Mouse (Mus musculus) kidney, adult 2 months (tissue): ENCODE measurements around the gene Engase. TPM values are rescaled to one million over a fixed set of nuclear protein-coding genes. Genes with fewer than 3 reads are reported as not detected.
A peak's percentile ranks its signal among the peaks of the same experiment; 100 is the strongest.

Source experiments
- DNase-seq: peaks from one replicate; pipeline ENCODE4 v3.0.0; 2021
- H3K27ac ChIP-seq: fragments of 200-500 bp; 2 replicates; pipeline ENCODE4 v1.5.1; 2012; ENCODE audit warnings: low read depth, low read length, control low read depth, inconsistent platforms; ENCODE audit not compliant: insufficient read depth
- H3K27me3 ChIP-seq: fragments of 200-500 bp; replicated peaks from 2 replicates; pipeline ENCODE4 v1.6.1; 2012; ENCODE audit warnings: mild to moderate bottlenecking, moderate library complexity, low read length, inconsistent platforms; ENCODE audit not compliant: control insufficient read depth, insufficient read depth
- H3K36me3 ChIP-seq: fragments of 200-500 bp; 2 replicates; pipeline ENCODE4 v1.6.1; 2012; ENCODE audit warnings: mild to moderate bottlenecking, moderate library complexity, low read length, inconsistent platforms; ENCODE audit not compliant: control insufficient read depth, insufficient read depth
- H3K4me1 ChIP-seq: fragments of 200-500 bp; 2 replicates; pipeline ENCODE4 v1.6.1; 2011; ENCODE audit warnings: low read length; ENCODE audit not compliant: control insufficient read depth, insufficient read depth
- H3K4me3 ChIP-seq: fragments of 200-500 bp; 2 replicates; pipeline ENCODE4 v1.5.1; 2011; ENCODE audit warnings: mild to moderate bottlenecking, low read depth, low read length, control low read depth; ENCODE audit not compliant: insufficient read depth
- CTCF ChIP-seq: fragments of 200-500 bp; conservative IDR thresholded peaks from 2 replicates; pipeline ENCODE4 v1.5.1; 2011; ENCODE audit warnings: low read depth, mild to moderate bottlenecking, control low read depth, low read length, moderate library complexity, mixed read lengths; ENCODE audit not compliant: insufficient read depth, insufficient read length
- POLR2A ChIP-seq: fragments of 200-500 bp; IDR thresholded peaks from one replicate; pipeline ENCODE4 v1.6.1; 2011; ENCODE audit warnings: low read depth, low read length, control low read depth
- WGBS: fragments of 180-500 bp; shearing (Covaris S2); methylation state at CpG from one replicate; pipeline ENCODE4 v1.1.7; 2018; 5-methylcytosine and 5-hydroxymethylcytosine counted together
- polyA plus RNA-seq: library from polyadenylated mRNA; depleted of rRNA; stranded (reverse); fragments of >200 nt; gene quantifications from 2 replicates; pipeline ENCODE4 v1.2.3, GENCODE M21; 2012

Engase gene
- polyA plus RNA-seq, 1 experiment: 12.3 TPM

DNA sequence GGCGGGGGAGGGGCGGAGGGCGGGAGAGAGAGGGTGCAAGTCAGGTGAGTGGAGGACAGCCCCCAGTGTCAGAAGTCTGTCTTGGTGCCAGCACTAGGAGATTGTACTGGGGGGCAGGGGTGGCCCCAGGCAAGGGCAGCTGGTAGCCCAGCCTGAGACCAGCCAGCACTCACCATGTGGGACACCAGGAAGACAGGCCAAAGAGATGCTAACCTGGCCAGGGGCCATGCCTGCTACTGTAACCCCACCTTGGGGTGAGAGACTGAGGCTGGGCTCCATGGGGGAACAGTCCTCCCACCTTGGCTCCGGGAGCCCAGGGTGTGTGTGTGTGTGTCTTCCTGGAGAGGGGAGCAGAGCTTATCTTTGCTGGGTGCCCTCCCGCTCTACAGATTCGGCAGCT is 26.4 kb downstream of the Engase start:
- Histone ChIP-seq H3K27ac (no peak overlapping the region), H3K36me3 (no peaks in the 10 kb centered on the region), H3K4me1 (no peaks in the 10 kb centered on the region), H3K4me3 (no peak overlapping the region), H3K27me3 (no peaks in the 10 kb centered on the region)
- WGBS: 54% methylated on average over 6 of the region's 6 CpGs
- DNase-seq: no peak
- no peak for TF ChIP-seq CTCF
- TF ChIP-seq POLR2A: no peak

DNA sequence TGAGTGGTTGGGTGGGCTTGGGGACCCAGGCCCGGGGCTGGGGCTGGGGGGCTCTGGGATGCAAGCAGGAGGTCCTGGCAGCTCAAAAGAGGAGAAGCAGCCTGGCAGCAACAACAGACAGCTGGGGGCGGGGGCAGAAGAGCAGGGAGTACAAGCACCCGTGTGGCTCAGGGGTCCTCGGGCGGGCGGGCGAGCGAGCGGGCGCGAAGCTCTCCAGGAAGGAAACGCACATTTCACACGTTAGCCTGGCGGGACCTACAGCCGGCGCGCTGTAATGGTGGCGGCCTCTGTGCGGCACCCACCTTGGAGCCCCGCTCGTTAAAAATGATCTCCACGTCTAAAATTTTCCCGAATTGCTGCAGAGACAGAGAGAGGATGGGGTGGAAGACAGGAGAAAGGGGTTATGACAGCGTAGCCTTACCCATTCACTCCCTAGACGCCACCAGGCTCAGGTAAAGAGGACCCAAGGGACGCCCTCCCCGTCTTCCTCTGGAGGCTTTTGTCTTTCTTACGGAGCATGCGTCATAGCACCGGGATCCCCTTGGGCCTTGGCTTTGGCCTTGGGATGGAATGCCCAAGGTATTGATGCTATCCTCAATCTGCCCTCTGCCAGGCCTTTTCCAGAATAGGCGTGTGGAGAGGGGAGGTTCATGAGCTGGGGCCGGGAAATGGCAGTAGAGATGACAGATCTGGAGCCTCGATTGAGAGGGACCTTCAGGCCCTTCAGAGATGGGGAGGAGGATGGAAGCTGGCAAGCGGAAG is 27.0 kb downstream of the Engase start:
- TF ChIP-seq POLR2A (no peak), CTCF (no peak)
- 26% methylated on average over 34 of the region's 34 CpGs for WGBS
- Histone ChIP-seq H3K27ac (no peak overlapping the region), H3K27me3 (no peaks in the 10 kb centered on the region), H3K4me3 (no peak overlapping the region), H3K4me1 (no peaks in the 10 kb centered on the region), H3K36me3 (no peaks in the 10 kb centered on the region)
- DNase-seq: no peak

DNA sequence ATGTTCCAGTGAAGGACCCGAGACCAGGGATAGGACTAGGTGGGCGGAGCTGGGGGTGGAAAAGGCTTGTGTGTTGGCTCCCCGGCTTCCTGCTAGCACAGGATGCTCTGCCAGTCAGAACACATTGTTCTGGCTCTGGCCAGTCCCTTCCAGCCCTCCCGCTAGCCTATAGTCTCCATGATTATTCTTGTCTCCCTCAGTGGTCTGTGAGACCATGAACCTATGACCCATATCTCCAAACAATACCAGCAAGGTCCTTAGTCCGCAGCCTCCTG is 27.5 kb downstream of the Engase start:
- no peaks in the 10 kb centered on the region for H3K27me3 ChIP-seq
- H3K4me1 ChIP-seq: no peaks in the 10 kb centered on the region
- 56% methylated on average over 5 of the region's 5 CpGs for WGBS
- peak; percentile 34 for DNase-seq
- TF ChIP-seq POLR2A (no peak), CTCF (no peak)
- no peak overlapping the region for H3K4me3 ChIP-seq
- H3K36me3 ChIP-seq: no peaks in the 10 kb centered on the region
- no peak overlapping the region for H3K27ac ChIP-seq

DNA sequence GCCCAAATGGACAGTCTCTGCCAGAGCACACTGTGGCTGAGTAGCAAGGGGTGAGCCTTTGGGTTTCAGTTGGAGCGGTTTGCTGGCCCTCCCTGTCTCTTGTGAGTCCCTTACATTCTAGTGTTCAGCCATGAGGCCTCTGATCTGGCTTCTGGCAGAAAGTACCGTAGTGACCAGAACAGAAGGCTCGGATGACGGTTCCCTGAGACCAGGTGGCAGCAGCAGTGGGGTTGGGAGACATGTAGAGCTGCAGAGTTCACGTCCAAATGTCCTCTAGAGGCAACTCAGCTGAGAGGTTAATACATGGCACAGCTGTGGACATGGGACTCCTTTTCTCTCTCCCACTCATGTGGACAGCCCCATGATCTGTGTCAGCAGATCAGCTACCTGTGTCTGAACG is 30.5 kb downstream of the Engase start:
- no peak for DNase-seq
- Histone ChIP-seq H3K36me3 (no peaks in the 10 kb centered on the region), H3K4me1 (peaks cover 3% of the 10 kb centered on the region; the same call in 1 of the 2 replicates), H3K27me3 (no peaks in the 10 kb centered on the region), H3K4me3 (no peak overlapping the region), H3K27ac (no peak overlapping the region)
- TF ChIP-seq POLR2A: no peak
- no peak for TF ChIP-seq CTCF
- WGBS: 76% methylated on average over 6 of the region's 6 CpGs

DNA sequence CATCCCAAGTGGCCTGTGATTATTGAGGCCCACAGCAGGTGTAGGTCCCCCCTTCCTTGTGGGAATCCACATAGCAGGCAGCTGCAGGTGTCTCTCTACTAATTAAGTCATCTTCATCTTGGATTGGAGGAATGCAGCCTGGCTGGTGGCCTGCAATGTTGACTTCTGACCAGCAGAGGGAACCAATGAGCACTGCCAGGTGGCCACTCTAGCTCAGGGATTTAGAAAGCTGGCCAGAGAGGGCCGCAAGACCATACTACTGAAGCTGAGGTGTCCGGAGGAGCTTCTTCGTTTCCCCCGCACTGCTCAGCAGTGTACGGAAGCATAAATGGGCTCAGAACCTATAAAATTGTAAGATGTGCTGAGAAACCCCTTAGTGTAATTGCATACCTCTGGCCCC is 31.3 kb downstream of the Engase start:
- TF ChIP-seq CTCF: peak; percentile 93
- TF ChIP-seq POLR2A: no peak
- Histone ChIP-seq H3K4me3 (no peak overlapping the region), H3K4me1 (peaks cover 3% of the 10 kb centered on the region; the same call in 1 of the 2 replicates), H3K36me3 (no peaks in the 10 kb centered on the region), H3K27ac (no peak overlapping the region), H3K27me3 (no peaks in the 10 kb centered on the region)
- 19% methylated on average over 5 of the region's 5 CpGs for WGBS
- DNase-seq: peak; percentile 76

DNA sequence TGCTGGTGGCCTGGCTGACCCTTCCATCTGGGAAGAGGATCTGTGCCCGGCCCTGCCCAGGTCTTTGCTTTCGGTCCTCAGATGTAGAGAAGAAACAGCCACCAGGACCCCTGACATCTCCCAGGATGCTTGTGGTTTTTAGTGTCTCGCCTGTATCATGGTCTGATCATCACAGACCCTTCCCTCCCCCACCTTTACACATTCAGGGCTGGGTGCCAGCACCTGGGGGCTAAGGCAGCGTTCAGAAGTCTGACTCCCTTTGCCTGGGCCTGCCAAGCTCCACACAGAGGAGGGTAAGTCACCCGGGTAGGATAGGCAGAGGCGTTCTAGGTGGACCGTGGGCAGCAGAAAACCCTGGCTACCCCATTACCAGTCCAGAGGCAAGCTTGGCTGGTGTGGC is 31.7 kb downstream of the Engase start:
- no peak for DNase-seq
- H3K4me3 ChIP-seq: no peak overlapping the region
- H3K36me3 ChIP-seq: no peaks in the 10 kb centered on the region
- H3K4me1 ChIP-seq: peaks cover 3% of the 10 kb centered on the region; the same call in 1 of the 2 replicates
- TF ChIP-seq POLR2A: no peak
- no peak overlapping the region for H3K27ac ChIP-seq
- no peaks in the 10 kb centered on the region for H3K27me3 ChIP-seq
- 61% methylated on average over 7 of the region's 7 CpGs for WGBS

DNA sequence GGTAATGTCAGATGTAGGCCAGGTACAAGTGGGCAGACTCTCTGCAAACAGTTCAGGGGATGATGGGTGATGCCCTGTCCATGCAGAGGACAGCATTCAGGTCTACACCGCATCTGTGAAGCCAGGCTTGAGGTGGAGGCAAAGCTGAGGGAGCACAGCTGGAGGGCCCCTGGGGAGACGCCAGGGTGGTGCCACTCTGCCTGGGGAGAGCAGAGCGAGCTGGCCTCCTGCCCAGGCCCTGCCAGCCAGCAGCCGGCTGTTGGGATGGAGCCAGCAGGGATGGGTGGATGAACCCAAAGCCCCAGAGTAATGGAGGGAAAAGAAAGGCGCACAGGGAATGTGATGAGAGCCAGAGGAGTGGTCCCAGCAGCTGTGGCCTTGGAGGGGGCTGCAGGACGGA is 35.2 kb downstream of the Engase start:
- no peaks in the 10 kb centered on the region for H3K36me3 ChIP-seq
- 31% methylated on average over 6 of the region's 6 CpGs for WGBS
- H3K4me1 ChIP-seq: peaks cover 3% of the 10 kb centered on the region; the same call in 1 of the 2 replicates
- peak; percentile 71 for DNase-seq
- no peak overlapping the region for H3K4me3 ChIP-seq
- no peak overlapping the region for H3K27ac ChIP-seq
- no peaks in the 10 kb centered on the region for H3K27me3 ChIP-seq
- TF ChIP-seq POLR2A (no peak), CTCF (no peak)

DNA sequence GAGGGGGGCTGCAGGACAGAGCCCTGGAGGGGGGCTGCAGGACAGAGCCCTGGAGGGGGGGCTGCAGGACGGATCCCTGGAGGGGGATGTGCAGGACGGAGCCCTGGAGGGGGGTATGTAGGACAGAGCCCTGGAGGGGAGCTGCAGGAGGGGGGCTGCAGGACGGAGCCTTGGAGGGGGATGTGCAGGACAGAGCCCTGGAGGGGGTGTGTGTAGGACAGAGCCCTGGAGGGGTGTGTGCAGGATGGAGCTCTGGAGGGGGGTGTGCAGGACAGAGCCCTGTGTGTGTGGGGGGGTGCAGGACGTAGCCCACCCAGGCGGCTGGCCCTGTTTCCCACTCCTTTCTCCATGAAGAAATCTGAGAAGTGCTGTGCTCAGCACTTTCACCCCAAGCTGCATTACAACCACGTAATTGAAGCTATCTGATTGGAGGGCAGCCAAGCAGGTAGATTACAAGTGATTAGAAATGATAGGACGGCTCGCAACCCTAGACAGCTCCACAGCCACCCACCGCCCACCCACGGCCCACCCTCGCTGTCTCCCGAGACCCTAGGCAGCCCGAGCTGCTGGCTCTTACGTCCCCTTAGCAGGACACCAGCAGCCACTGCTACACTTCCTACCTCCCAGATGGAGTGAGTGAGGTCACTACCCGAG is 35.8 kb downstream of the Engase start:
- Histone ChIP-seq H3K4me3 (no peak overlapping the region), H3K27me3 (no peaks in the 10 kb centered on the region), H3K27ac (no peak overlapping the region), H3K36me3 (no peaks in the 10 kb centered on the region), H3K4me1 (peaks cover 3% of the 10 kb centered on the region; the same call in 1 of the 2 replicates)
- DNase-seq: no peak
- no peak for TF ChIP-seq POLR2A
- TF ChIP-seq CTCF: no peak
- 25% methylated on average over 15 of the region's 15 CpGs for WGBS
